Comparison of ENCODE assay signal across 10 mouse cellular contexts in the genomic region with DNA sequence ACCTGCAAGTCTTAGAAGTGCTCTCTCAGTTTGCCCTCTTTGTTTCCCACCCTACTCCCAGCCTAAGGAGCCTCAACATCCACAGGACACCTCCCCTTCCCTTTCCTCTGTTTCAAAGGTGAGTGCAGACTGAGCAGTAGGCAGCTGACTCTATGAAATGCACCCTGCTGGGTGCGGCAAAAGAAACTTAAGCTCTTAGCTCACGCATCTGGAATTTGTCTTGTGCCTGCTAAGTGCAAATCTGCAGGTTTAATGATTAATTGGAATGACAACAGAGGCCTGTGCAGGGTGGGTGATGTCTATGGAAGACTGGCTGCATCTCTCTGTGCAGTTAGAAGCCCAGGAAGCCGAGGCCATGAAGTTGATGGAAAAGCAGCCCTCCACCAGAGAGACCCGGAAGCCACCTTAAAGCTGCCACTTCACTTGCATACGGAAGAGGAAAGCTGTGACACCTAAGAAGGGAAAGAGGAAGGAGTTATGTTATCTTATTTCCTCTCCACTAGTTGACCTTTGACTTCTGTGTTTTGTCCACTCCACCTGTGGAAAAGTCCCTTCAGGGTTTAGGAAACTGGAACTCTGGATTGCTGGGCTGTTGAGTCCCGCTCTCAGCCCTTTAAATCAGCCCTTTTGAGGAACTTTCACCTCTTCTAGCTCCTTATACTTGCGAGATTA. TPM values are rescaled to one million over a fixed set of nuclear protein-coding genes. Genes with fewer than 3 reads are reported as not detected.
A peak's percentile ranks its signal among the peaks of the same experiment; 100 is the strongest.
DNase-seq lines count a peak whose midpoint lies in the region; ATAC-seq lines count a peak whose summit lies in the region.
"Had no signal": no experiment of that assay in that cellular context is flagged by ENCODE, and none has a peak within 500 bp of the region (broad histone marks: within the 10 kb centered on the region; RNA-seq: fewer than 3 reads in every experiment).

No protein-coding gene starts in this region.

- peak; percentile 96 for DNase-seq in ZHBTc4 (ENCODE audit: low read depth, low spot score)
- peak; percentile 35 for DNase-seq in forelimb bud, embryonic 11.5 days (ENCODE audit: low read depth, low spot score)
- DNase-seq in large intestine, adult 2 months (ENCODE audit: low read depth, low spot score): peak; percentile 33
- no peak for DNase-seq in thymus, postnatal 25 days
- DNase-seq in layer of hippocampus, postnatal 25 days (ENCODE audit: extremely low spot score in 1 of 2, low spot score in 1 of 2): no peak
- DNase-seq: cerebellum, adult 11 months; heart, postnatal 10 days had no signal

- 32% methylated on average over 7 of the region's 7 CpGs for WGBS in large intestine, adult 2 months

- ATAC-seq in megakaryocyte, adult 5-6 weeks (ENCODE audit: poor library complexity, severe bottlenecking): 0 out of 2 replicates have a peak, but pooled peaks have one; percentile 33
- no peak for ATAC-seq in frontal cortex, adult (ENCODE audit: low TSS enrichment)
- ATAC-seq: forebrain, embryonic 14.5 days had no signal

RNA-seq across cellular contexts. Expression of a gene that starts 41.0 kb away (rescaled TPM):
- polyA plus RNA-seq in large intestine, adult 2 months (2012; rRNA removed): 3.2 and 5.1 TPM in 2 replicates
- 7.5 TPM in 2 replicates for total RNA-seq in megakaryocyte, adult 5-6 weeks (2015)
- 4.1 and 5.2 TPM in 2 replicates for total RNA-seq in megakaryocyte, adult 5-6 weeks (2017)
- 10 to 100 TPM; 65.0 to 67.5 TPM for total RNA-seq in layer of hippocampus, postnatal 25 days (2021)

Comparison
In these comparisons a context has a peak if more than half of its experiments do, and no peak if none do; other contexts are left out.
1. DNase-seq: peak in ZHBTc4 (single experiment), forelimb bud, embryonic 11.5 days (single experiment) and large intestine, adult 2 months (single experiment); none in thymus, postnatal 25 days (single experiment) and layer of hippocampus, postnatal 25 days (0 of 2).
2. RNA of a gene that starts 41.0 kb away (total RNA-seq): 65.0 to 67.5 TPM in layer of hippocampus, postnatal 25 days; 4.1 to 7.5 TPM in megakaryocyte, adult 5-6 weeks; every median in the first group is over 4 times any median in the second.